Mouse (Mus musculus): Measurements from ENCODE around the gene Cdca7l. TPM values are rescaled to one million over a fixed set of nuclear protein-coding genes. Genes with fewer than 3 reads are reported as not detected.
"Not testable (repeated sequence)": the region's sequence is repeated elsewhere in the genome, so short reads cannot be mapped to it uniquely, and the experiment has no call there.

Gene Cdca7l
- polyA plus RNA-seq, 1 experiment from 2014 or later = 24.6 TPM

- Histone ChIP-seq H3K4me2 (replicated peaks; ENCODE audit: low read depth, low read length) (no peak overlapping the region), H3K9ac (ENCODE audit: low read depth, low read length) (no peak overlapping the region), H3K36me3 (ENCODE audit: control insufficient read depth, insufficient read depth, low read length) (no peaks in the 10 kb centered on the region), H3K9me3 (ENCODE audit: control insufficient read depth, low read length) (no peaks in the 10 kb centered on the region), H3K4me3 (ENCODE audit: low read depth, low read length) (no peak overlapping the region), H3K27ac (ENCODE audit: low read depth, low read length) (no peak overlapping the region), H3K4me1 (replicated peaks; ENCODE audit: control insufficient read depth, insufficient read depth, low read length) (no peaks in the 10 kb centered on the region), H3K27me3 (ENCODE audit: control insufficient read depth, insufficient read depth, low read length) (no peaks in the 10 kb centered on the region)
- ATAC-seq (ENCODE audit: low FRiP score) (no peak), DNase-seq (ENCODE audit: low spot score) (no peak)
- 76% methylated on average over 7 of the region's 7 CpGs for WGBS
Observed at GRCm38 (mm10) chr12:117860840-117861239, 56.8 kb downstream of the Cdca7l start.

- ATAC-seq (ENCODE audit: low FRiP score) = no peak
- WGBS = 59% methylated on average over 3 of the region's 3 CpGs
- Histone ChIP-seq H3K9ac (ENCODE audit: low read depth, low read length) (no peak overlapping the region), H3K9me3 (ENCODE audit: control insufficient read depth, low read length) (no peaks in the 10 kb centered on the region), H3K27ac (ENCODE audit: low read depth, low read length) (no peak overlapping the region), H3K4me3 (ENCODE audit: low read depth, low read length) (no peak overlapping the region), H3K4me2 (replicated peaks; ENCODE audit: low read depth, low read length) (no peak overlapping the region), H3K36me3 (ENCODE audit: control insufficient read depth, insufficient read depth, low read length) (no peaks in the 10 kb centered on the region), H3K4me1 (replicated peaks; ENCODE audit: control insufficient read depth, insufficient read depth, low read length) (no peaks in the 10 kb centered on the region), H3K27me3 (ENCODE audit: control insufficient read depth, insufficient read depth, low read length) (no peaks in the 10 kb centered on the region)
- no peak for DNase-seq (ENCODE audit: low spot score)
Observed at GRCm38 (mm10) chr12:117861249-117861648, 57.2 kb downstream of the Cdca7l start.

- Histone ChIP-seq H3K9me3 (ENCODE audit: control insufficient read depth, low read length) (no peaks in the 10 kb centered on the region), H3K4me3 (ENCODE audit: low read depth, low read length) (no peak overlapping the region), H3K9ac (ENCODE audit: low read depth, low read length) (no peak overlapping the region), H3K4me2 (replicated peaks; ENCODE audit: low read depth, low read length) (no peak overlapping the region), H3K27ac (ENCODE audit: low read depth, low read length) (no peak overlapping the region), H3K36me3 (ENCODE audit: control insufficient read depth, insufficient read depth, low read length) (no peaks in the 10 kb centered on the region), H3K27me3 (ENCODE audit: control insufficient read depth, insufficient read depth, low read length) (no peaks in the 10 kb centered on the region), H3K4me1 (replicated peaks; ENCODE audit: control insufficient read depth, insufficient read depth, low read length) (no peaks in the 10 kb centered on the region)
- 86% methylated on average over 5 of the region's 5 CpGs for WGBS
- ATAC-seq (ENCODE audit: low FRiP score) (no peak), DNase-seq (ENCODE audit: low spot score) (no peak)
Observed at GRCm38 (mm10) chr12:117862655-117863054, 58.6 kb downstream of the Cdca7l start.

- ATAC-seq (ENCODE audit: low FRiP score) (no peak), DNase-seq (ENCODE audit: low spot score) (no peak)
- no peak overlapping the region for H3K4me2 ChIP-seq (replicated peaks; ENCODE audit: low read depth, low read length)
- H3K9ac ChIP-seq (ENCODE audit: low read depth, low read length) = no peak overlapping the region
- H3K4me1 ChIP-seq (replicated peaks; ENCODE audit: control insufficient read depth, insufficient read depth, low read length) = no peaks in the 10 kb centered on the region
- H3K36me3 ChIP-seq (ENCODE audit: control insufficient read depth, insufficient read depth, low read length) = no peaks in the 10 kb centered on the region; the same call in 1 of the 2 replicates
- no peaks in the 10 kb centered on the region for H3K27me3 ChIP-seq (ENCODE audit: control insufficient read depth, insufficient read depth, low read length)
- no peaks in the 10 kb centered on the region for H3K9me3 ChIP-seq (ENCODE audit: control insufficient read depth, low read length)
- 90% methylated on average over 4 of the region's 4 CpGs for WGBS
- H3K27ac ChIP-seq (ENCODE audit: low read depth, low read length) = no peak overlapping the region
- H3K4me3 ChIP-seq (ENCODE audit: low read depth, low read length) = no peak overlapping the region
Observed at GRCm38 (mm10) chr12:117867708-117868564, 63.8 kb downstream of the Cdca7l start.

- 84% methylated on average over 5 of the region's 5 CpGs for WGBS
- Histone ChIP-seq H3K27ac (ENCODE audit: low read depth, low read length) (no peak overlapping the region), H3K4me2 (replicated peaks; ENCODE audit: low read depth, low read length) (no peak overlapping the region), H3K36me3 (ENCODE audit: control insufficient read depth, insufficient read depth, low read length) (no peaks in the 10 kb centered on the region; the same call in 1 of the 2 replicates), H3K27me3 (ENCODE audit: control insufficient read depth, insufficient read depth, low read length) (no peaks in the 10 kb centered on the region), H3K9me3 (ENCODE audit: control insufficient read depth, low read length) (no peaks in the 10 kb centered on the region), H3K4me1 (replicated peaks; ENCODE audit: control insufficient read depth, insufficient read depth, low read length) (no peaks in the 10 kb centered on the region), H3K4me3 (ENCODE audit: low read depth, low read length) (no peak overlapping the region), H3K9ac (ENCODE audit: low read depth, low read length) (no peak overlapping the region)
- no peak for DNase-seq (ENCODE audit: low spot score)
- ATAC-seq (ENCODE audit: low FRiP score) = no peak
Observed at GRCm38 (mm10) chr12:117872265-117872664, 68.2 kb downstream of the Cdca7l start.

- H3K27me3 ChIP-seq (ENCODE audit: control insufficient read depth, insufficient read depth, low read length) = no peaks in the 10 kb centered on the region
- no peaks in the 10 kb centered on the region for H3K4me1 ChIP-seq (replicated peaks; ENCODE audit: control insufficient read depth, insufficient read depth, low read length)
- H3K9ac ChIP-seq (ENCODE audit: low read depth, low read length) = no peak overlapping the region
- no peaks in the 10 kb centered on the region for H3K9me3 ChIP-seq (ENCODE audit: control insufficient read depth, low read length)
- WGBS = 94% methylated on average over 13 of the region's 13 CpGs
- H3K27ac ChIP-seq (ENCODE audit: low read depth, low read length) = no peak overlapping the region
- H3K36me3 ChIP-seq (ENCODE audit: control insufficient read depth, insufficient read depth, low read length) = 0 out of 2 replicates have a peak, but pooled peaks cover 2% of the 10 kb centered on the region
- no peak overlapping the region for H3K4me3 ChIP-seq (ENCODE audit: low read depth, low read length)
- DNase-seq (ENCODE audit: low spot score) (no peak), ATAC-seq (ENCODE audit: low FRiP score) (no peak)
- H3K4me2 ChIP-seq (replicated peaks; ENCODE audit: low read depth, low read length) = no peak overlapping the region
Observed at GRCm38 (mm10) chr12:117878341-117878740, 74.3 kb downstream of the Cdca7l start.

GRCm38 (mm10) chr12:117884627-117885026, 80.5 kb downstream of the Cdca7l start:
- ATAC-seq (ENCODE audit: low FRiP score) (no peak), DNase-seq (ENCODE audit: low spot score) (no peak)
- H3K4me1 ChIP-seq (replicated peaks; ENCODE audit: control insufficient read depth, insufficient read depth, low read length) = no peaks in the 10 kb centered on the region
- 0 out of 2 replicates have a peak, but pooled peaks cover 2% of the 10 kb centered on the region for H3K36me3 ChIP-seq (ENCODE audit: control insufficient read depth, insufficient read depth, low read length)
- H3K4me3 ChIP-seq (ENCODE audit: low read depth, low read length) = no peak overlapping the region
- H3K9me3 ChIP-seq (ENCODE audit: control insufficient read depth, low read length) = no peaks in the 10 kb centered on the region
- no peaks in the 10 kb centered on the region for H3K27me3 ChIP-seq (ENCODE audit: control insufficient read depth, insufficient read depth, low read length)
- H3K27ac ChIP-seq (ENCODE audit: low read depth, low read length) = no peak overlapping the region
- no peak overlapping the region for H3K9ac ChIP-seq (ENCODE audit: low read depth, low read length)
- 93% methylated on average over 2 of the region's 2 CpGs for WGBS
- no peak overlapping the region for H3K4me2 ChIP-seq (replicated peaks; ENCODE audit: low read depth, low read length)

- WGBS = 78% methylated on average over 3 of the region's 3 CpGs
- Histone ChIP-seq H3K9me3 (ENCODE audit: control insufficient read depth, low read length) (no peaks in the 10 kb centered on the region), H3K4me2 (replicated peaks; ENCODE audit: low read depth, low read length) (no peak overlapping the region), H3K9ac (ENCODE audit: low read depth, low read length) (no peak overlapping the region), H3K36me3 (ENCODE audit: control insufficient read depth, insufficient read depth, low read length) (no peaks in the 10 kb centered on the region), H3K4me1 (replicated peaks; ENCODE audit: control insufficient read depth, insufficient read depth, low read length) (no peaks in the 10 kb centered on the region), H3K4me3 (ENCODE audit: low read depth, low read length) (no peak overlapping the region), H3K27ac (ENCODE audit: low read depth, low read length) (no peak overlapping the region), H3K27me3 (ENCODE audit: control insufficient read depth, insufficient read depth, low read length) (no peaks in the 10 kb centered on the region)
- DNase-seq (ENCODE audit: low spot score) (no peak), ATAC-seq (ENCODE audit: low FRiP score) (no peak)
Observed at GRCm38 (mm10) chr12:117887422-117887821, 83.3 kb downstream of the Cdca7l start.

- not testable (repeated sequence) for H3K36me3 ChIP-seq (ENCODE audit: control insufficient read depth, insufficient read depth, low read length); H3K27me3 ChIP-seq (ENCODE audit: control insufficient read depth, insufficient read depth, low read length); H3K9ac ChIP-seq (ENCODE audit: low read depth, low read length); H3K4me3 ChIP-seq (ENCODE audit: low read depth, low read length); ATAC-seq (ENCODE audit: low FRiP score); H3K4me1 ChIP-seq (replicated peaks; ENCODE audit: control insufficient read depth, insufficient read depth, low read length); H3K9me3 ChIP-seq (ENCODE audit: control insufficient read depth, low read length); H3K4me2 ChIP-seq (replicated peaks; ENCODE audit: low read depth, low read length); H3K27ac ChIP-seq (ENCODE audit: low read depth, low read length); DNase-seq (ENCODE audit: low spot score)
- WGBS = no CpG with 5 or more reads among the region's 4 CpGs
Observed at GRCm38 (mm10) chr12:117900798-117901197, 96.7 kb downstream of the Cdca7l start.
